Mouse (Mus musculus) right cerebral cortex, postnatal 36 days (tissue): ENCODE results near the gene Sdr16c6.

Experiments used
- DNase-seq, 2 experiments: peaks; one replicate each; pipeline ENCODE4 v3.0.0; 2022; ENCODE audit warnings: low spot score in 2 of 2, mixed read lengths in 1 of 2

Sdr16c6 gene

GRCm38 (mm10) chr4:4077372-4077771, at the start of gene Sdr16c6:
Sdr16c6 (minus strand) TSS chr4:4077522.
- DNase-seq, result no peak

- DNase-seq, result no peak
Measured at GRCm38 (mm10) chr4:4080180-4080579, 2.9 kb upstream of the Sdr16c6 start.

- DNase-seq, result no peak
Measured at GRCm38 (mm10) chr4:4079132-4079531, 1.8 kb upstream of the Sdr16c6 start.

- no peak for DNase-seq
Measured at GRCm38 (mm10) chr4:4076001-4076400, 1.3 kb downstream of the Sdr16c6 start.
